Mouse (Mus musculus) liver, adult 2 months (tissue): ENCODE results near the gene Grb2.

ENCODE experiments used
- CTCF ChIP-seq: fragments of 200-500 bp; IDR thresholded peaks from 2 replicates; pipeline ENCODE4 v1.5.1; 2011; ENCODE audit warnings: low read depth, low read length, control low read depth
- POLR2A ChIP-seq: fragments of 200-500 bp; IDR thresholded peaks from 2 replicates; pipeline ENCODE4 v1.6.1; 2011; ENCODE audit warnings: low read length, control low read depth; ENCODE audit not compliant: insufficient read depth; ENCODE audit errors: extremely low read depth

DNA sequence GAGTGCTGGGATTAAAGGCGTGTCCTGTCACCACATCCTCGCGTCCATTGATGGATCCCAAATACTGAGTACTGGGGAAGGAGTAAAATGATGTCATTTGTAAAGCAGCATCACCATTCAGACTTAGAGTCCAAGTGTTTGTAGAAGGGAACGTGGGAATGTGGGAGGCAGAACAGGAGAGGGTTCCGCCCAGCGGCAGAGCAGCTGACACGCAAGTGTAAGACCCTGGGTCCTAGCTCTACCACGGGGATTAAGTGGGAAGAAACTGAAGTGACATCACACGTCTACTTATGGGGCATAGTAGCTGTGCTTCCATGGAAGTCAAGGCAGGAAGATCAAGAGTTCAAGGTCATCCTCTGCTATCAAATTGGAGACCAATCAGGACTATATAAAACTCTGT lies 2.7 kb upstream of the Grb2 start:
- TF ChIP-seq CTCF = no peak
- no peak for TF ChIP-seq POLR2A
